8 mouse cellular contexts compared by ENCODE assay signal in the genomic region with DNA sequence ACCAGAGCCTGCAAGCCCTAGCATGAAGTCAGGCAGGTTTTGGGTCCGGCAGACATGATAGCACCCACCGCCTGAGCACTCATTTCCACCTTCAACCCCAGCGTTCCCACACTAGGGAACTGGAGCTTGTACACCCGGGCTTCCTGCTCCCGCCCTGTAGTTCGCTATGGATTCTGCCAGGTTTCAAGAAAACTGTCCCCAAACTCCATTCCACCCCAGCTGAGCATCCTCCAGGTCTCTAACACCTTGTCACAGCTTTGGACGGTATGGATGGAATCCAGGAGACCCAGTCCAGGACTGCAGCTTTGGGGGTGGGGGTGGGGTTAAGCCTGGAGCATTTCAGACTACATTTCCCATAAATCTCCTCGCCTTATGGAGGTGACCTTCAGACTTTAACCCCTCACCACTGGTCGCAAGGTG. TPM values are rescaled to one million over a fixed set of nuclear protein-coding genes. Genes with fewer than 3 reads are reported as not detected.
DNase-seq lines count a peak whose midpoint lies in the region; ATAC-seq lines count a peak whose summit lies in the region.

No protein-coding gene starts in this region.

- peak overlapping the region; percentile 38 for H3K4me3 ChIP-seq in embryonic facial prominence, embryonic 11.5 days (ENCODE audit: low read depth, low read length)
- H3K4me3 ChIP-seq in heart, embryonic 12.5 days = peak overlapping the region; percentile 65
- peak overlapping the region; percentile 52 for H3K4me3 ChIP-seq in kidney, embryonic 15.5 days (replicated peaks)
- peak overlapping the region; percentile 60 for H3K4me3 ChIP-seq in liver, embryonic 13.5 days (replicated peaks)
- H3K4me3 ChIP-seq in neural tube, embryonic 11.5 days (ENCODE audit: low read depth, low read length) = peak overlapping the region; percentile 30

- peak; percentile 39 for DNase-seq in layer of hippocampus, adult 11-12 months (ENCODE audit: low spot score)
- no peak for DNase-seq in layer of hippocampus, adult 9-10 months (ENCODE audit: low spot score)
- DNase-seq in embryonic facial prominence, embryonic 11.5 days (ENCODE audit: low spot score) = peak; percentile 52
- no peak for DNase-seq in liver, embryonic 13.5 days
- DNase-seq in neural tube, embryonic 11.5 days (ENCODE audit: low spot score) = peak; percentile 27
- no peak for DNase-seq in adipocyte (ENCODE audit: low spot score)

- ATAC-seq in embryonic facial prominence, embryonic 11.5 days (replicated peaks; ENCODE audit: insufficient number of reproducible peaks, low FRiP score, low TSS enrichment, low read depth) = peak; percentile 90
- ATAC-seq in heart, embryonic 12.5 days (ENCODE audit: insufficient number of reproducible peaks, low FRiP score) = peak; percentile 80
- ATAC-seq in kidney, embryonic 15.5 days (replicated peaks; ENCODE audit: low FRiP score) = peak; percentile 91
- peak; percentile 79 for ATAC-seq in liver, embryonic 13.5 days (ENCODE audit: low read depth)
- peak; percentile 65; the same call in 1 of the 2 replicates for ATAC-seq in neural tube, embryonic 11.5 days (ENCODE audit: insufficient read depth, low FRiP score, low TSS enrichment)

- H3K4me1 ChIP-seq in embryonic facial prominence, embryonic 11.5 days (ENCODE audit: control insufficient read depth, insufficient read depth, low read length) = no peaks in the 10 kb centered on the region
- H3K4me1 ChIP-seq in heart, embryonic 12.5 days (replicated peaks) = 0 out of 2 replicates have a peak, but pooled peaks cover 3% of the 10 kb centered on the region
- peaks cover 6% of the 10 kb centered on the region; the same call in 1 of the 2 replicates for H3K4me1 ChIP-seq in kidney, embryonic 15.5 days
- H3K4me1 ChIP-seq in liver, embryonic 13.5 days (replicated peaks) = no peaks in the 10 kb centered on the region; the same call in 1 of the 2 replicates
- H3K4me1 ChIP-seq in neural tube, embryonic 11.5 days (ENCODE audit: control insufficient read depth, insufficient read depth, low read length) = no peaks in the 10 kb centered on the region

- H3K9me3 ChIP-seq in embryonic facial prominence, embryonic 11.5 days (replicated peaks; ENCODE audit: control insufficient read depth, low read length) = no peaks in the 10 kb centered on the region
- H3K9me3 ChIP-seq in heart, embryonic 12.5 days (replicated peaks) = no peaks in the 10 kb centered on the region
- H3K9me3 ChIP-seq in kidney, embryonic 15.5 days (replicated peaks) = no peaks in the 10 kb centered on the region
- no peaks in the 10 kb centered on the region for H3K9me3 ChIP-seq in liver, embryonic 13.5 days (replicated peaks)
- no peaks in the 10 kb centered on the region for H3K9me3 ChIP-seq in neural tube, embryonic 11.5 days (ENCODE audit: control insufficient read depth, low read length)

- H3K27me3 ChIP-seq in embryonic facial prominence, embryonic 11.5 days (ENCODE audit: control insufficient read depth, insufficient read depth, low read length) = no peaks in the 10 kb centered on the region
- H3K27me3 ChIP-seq in heart, embryonic 12.5 days (replicated peaks) = no peaks in the 10 kb centered on the region
- no peaks in the 10 kb centered on the region for H3K27me3 ChIP-seq in kidney, embryonic 15.5 days
- H3K27me3 ChIP-seq in liver, embryonic 13.5 days = no peaks in the 10 kb centered on the region
- H3K27me3 ChIP-seq in neural tube, embryonic 11.5 days (ENCODE audit: control insufficient read depth, insufficient read depth, low read length) = no peaks in the 10 kb centered on the region

- under 1% methylated on average over 9 of the region's 9 CpGs for WGBS in embryonic facial prominence, embryonic 11.5 days
- WGBS in heart, embryonic 12.5 days = 2% methylated on average over 9 of the region's 9 CpGs
- WGBS in kidney, embryonic 15.5 days = under 1% methylated on average over 9 of the region's 9 CpGs
- 2% methylated on average over 9 of the region's 9 CpGs for WGBS in liver, embryonic 13.5 days (ENCODE audit: insufficient replicate concordance)
- WGBS in neural tube, embryonic 11.5 days = 2% methylated on average over 9 of the region's 9 CpGs

- no peaks in the 10 kb centered on the region for H3K36me3 ChIP-seq in embryonic facial prominence, embryonic 11.5 days (replicated peaks; ENCODE audit: control insufficient read depth, insufficient read depth, low read depth, low read length)
- H3K36me3 ChIP-seq in heart, embryonic 12.5 days = no peaks in the 10 kb centered on the region
- no peaks in the 10 kb centered on the region for H3K36me3 ChIP-seq in kidney, embryonic 15.5 days
- no peaks in the 10 kb centered on the region for H3K36me3 ChIP-seq in liver, embryonic 13.5 days
- no peaks in the 10 kb centered on the region for H3K36me3 ChIP-seq in neural tube, embryonic 11.5 days (ENCODE audit: control insufficient read depth, insufficient read depth, low read length)

- no peak overlapping the region for H3K27ac ChIP-seq in embryonic facial prominence, embryonic 11.5 days (replicated peaks; ENCODE audit: low read depth, low read length)
- peak overlapping the region; percentile 49 for H3K27ac ChIP-seq in heart, embryonic 12.5 days (ENCODE audit: poor library complexity, severe bottlenecking)
- H3K27ac ChIP-seq in kidney, embryonic 15.5 days = no peak overlapping the region
- 0 out of 2 replicates have a peak overlapping the region, but pooled peaks have one; percentile 20 for H3K27ac ChIP-seq in liver, embryonic 13.5 days
- H3K27ac ChIP-seq in neural tube, embryonic 11.5 days (ENCODE audit: low read depth, low read length) = no peak overlapping the region

- peak overlapping the region; percentile 61 for H3K4me2 ChIP-seq in embryonic facial prominence, embryonic 11.5 days (ENCODE audit: low read depth, low read length)
- H3K4me2 ChIP-seq in heart, embryonic 12.5 days = peak overlapping the region; percentile 93
- H3K4me2 ChIP-seq in kidney, embryonic 15.5 days = peak overlapping the region; percentile 82
- H3K4me2 ChIP-seq in liver, embryonic 13.5 days = peak overlapping the region; percentile 75
- H3K4me2 ChIP-seq in neural tube, embryonic 11.5 days (ENCODE audit: low read depth) = peak overlapping the region; percentile 66

- peak overlapping the region; percentile 49 for H3K9ac ChIP-seq in embryonic facial prominence, embryonic 11.5 days (replicated peaks; ENCODE audit: low read length)
- H3K9ac ChIP-seq in heart, embryonic 12.5 days = peak overlapping the region; percentile 73
- H3K9ac ChIP-seq in kidney, embryonic 15.5 days = peak overlapping the region; percentile 43
- peak overlapping the region; percentile 68 for H3K9ac ChIP-seq in liver, embryonic 13.5 days
- H3K9ac ChIP-seq in neural tube, embryonic 11.5 days (ENCODE audit: low read length) = peak overlapping the region; percentile 44; the same call in 1 of the 2 replicates

RNA-seq across cellular contexts. Expression of a gene that starts 26.6 kb away (rescaled TPM):
- polyA plus RNA-seq in embryonic facial prominence, embryonic 11.5 days (2014; fragmentation: Nextera tagmentation; extraction: Ambion mirVana) = 151 and 163 TPM in 2 replicates
- polyA plus RNA-seq in heart, embryonic 12.5 days (2016; fragmentation: Nextera tagmentation; extraction: Ambion mirVana) = 266 and 280 TPM in 2 replicates
- 306 and 318 TPM in 2 replicates for polyA plus RNA-seq in kidney, embryonic 15.5 days (2015; fragmentation: Nextera tagmentation; extraction: Ambion mirVana)
- 125 and 152 TPM in 2 replicates for polyA plus RNA-seq in liver, embryonic 13.5 days (2015; fragmentation: Nextera tagmentation; extraction: Ambion mirVana)
- 148 and 169 TPM in 2 replicates for polyA plus RNA-seq in neural tube, embryonic 11.5 days (2014; fragmentation: Nextera tagmentation; extraction: Ambion mirVana)

RNA-seq across cellular contexts. Expression of a gene that starts 31.6 kb away (rescaled TPM):
- polyA plus RNA-seq in embryonic facial prominence, embryonic 11.5 days (2014; fragmentation: Nextera tagmentation; extraction: Ambion mirVana) = 29.3 and 30.9 TPM in 2 replicates
- 89.0 and 93.6 TPM in 2 replicates for polyA plus RNA-seq in heart, embryonic 12.5 days (2016; fragmentation: Nextera tagmentation; extraction: Ambion mirVana)
- polyA plus RNA-seq in kidney, embryonic 15.5 days (2015; fragmentation: Nextera tagmentation; extraction: Ambion mirVana) = 56.5 and 58.1 TPM in 2 replicates
- polyA plus RNA-seq in liver, embryonic 13.5 days (2015; fragmentation: Nextera tagmentation; extraction: Ambion mirVana) = 21.6 and 25.1 TPM in 2 replicates
- 20.0 and 22.9 TPM in 2 replicates for polyA plus RNA-seq in neural tube, embryonic 11.5 days (2014; fragmentation: Nextera tagmentation; extraction: Ambion mirVana)

Comparison
In these comparisons a context has a peak if more than half of its experiments do, and no peak if none do; other contexts are left out.
1. DNase-seq: peak in layer of hippocampus, adult 11-12 months (single experiment), embryonic facial prominence, embryonic 11.5 days (single experiment) and neural tube, embryonic 11.5 days (single experiment); none in layer of hippocampus, adult 9-10 months (single experiment), liver, embryonic 13.5 days (single experiment) and adipocyte (single experiment).
2. H3K27ac ChIP-seq: peak in heart, embryonic 12.5 days (single experiment) and liver, embryonic 13.5 days (single experiment); none in embryonic facial prominence, embryonic 11.5 days (single experiment), kidney, embryonic 15.5 days (single experiment) and neural tube, embryonic 11.5 days (single experiment).
3. Peak in every context shown above with its lines, with median percentiles within 50 percentile points of each other: ATAC-seq, H3K4me2 ChIP-seq, H3K4me3 ChIP-seq and H3K9ac ChIP-seq.